ENCODE assay signal across 7 mouse cellular contexts in genomic region chr3:84220326-84220725, GRCm38 (mm10). TPM values are rescaled to one million over a fixed set of nuclear protein-coding genes. Genes with fewer than 3 reads are reported as not detected.
DNase-seq lines count a peak whose midpoint lies in the region; ATAC-seq lines count a peak whose summit lies in the region.

No protein-coding gene starts in this region.

- H3K9ac ChIP-seq in forebrain, embryonic 12.5 days: peak overlapping the region; percentile 76
- peak overlapping the region; percentile 70 for H3K9ac ChIP-seq in limb, embryonic 13.5 days
- no peak overlapping the region for H3K9ac ChIP-seq in stomach, embryonic 15.5 days

- H3K4me3 ChIP-seq in megakaryocyte, embryonic 14.5 days (replicated peaks): peak overlapping the region; percentile 40
- peak overlapping the region; percentile 57 for H3K4me3 ChIP-seq in forebrain, embryonic 12.5 days (replicated peaks)
- peak overlapping the region; percentile 52 for H3K4me3 ChIP-seq in limb, embryonic 13.5 days
- peak overlapping the region; percentile 35 for H3K4me3 ChIP-seq in stomach, embryonic 15.5 days (replicated peaks)

- H3K9me3 ChIP-seq in megakaryocyte, embryonic 14.5 days: no peaks in the 10 kb centered on the region
- no peaks in the 10 kb centered on the region for H3K9me3 ChIP-seq in forebrain, embryonic 12.5 days
- H3K9me3 ChIP-seq in limb, embryonic 13.5 days: no peaks in the 10 kb centered on the region
- no peaks in the 10 kb centered on the region for H3K9me3 ChIP-seq in stomach, embryonic 15.5 days

- no peak for DNase-seq in urinary bladder, adult 2 months (ENCODE audit: low spot score)
- no peak for DNase-seq in spleen, postnatal 14 days (ENCODE audit: low spot score in 2 of 2)

- peaks cover 11% of the 10 kb centered on the region for H3K4me1 ChIP-seq in megakaryocyte, embryonic 14.5 days
- peaks cover 55% of the 10 kb centered on the region for H3K4me1 ChIP-seq in forebrain, embryonic 12.5 days
- peaks cover 44% of the 10 kb centered on the region for H3K4me1 ChIP-seq in limb, embryonic 13.5 days
- H3K4me1 ChIP-seq in stomach, embryonic 15.5 days: peaks cover 3% of the 10 kb centered on the region; the same call in 1 of the 2 replicates

- no peaks in the 10 kb centered on the region for H3K36me3 ChIP-seq in megakaryocyte, embryonic 14.5 days (replicated peaks; ENCODE audit: low read length)
- no peaks in the 10 kb centered on the region for H3K36me3 ChIP-seq in forebrain, embryonic 12.5 days (replicated peaks)
- H3K36me3 ChIP-seq in limb, embryonic 13.5 days: no peaks in the 10 kb centered on the region
- no peaks in the 10 kb centered on the region for H3K36me3 ChIP-seq in stomach, embryonic 15.5 days

- peaks cover 64% of the 10 kb centered on the region for H3K27me3 ChIP-seq in megakaryocyte, embryonic 14.5 days (replicated peaks)
- no peaks in the 10 kb centered on the region for H3K27me3 ChIP-seq in forebrain, embryonic 12.5 days
- no peaks in the 10 kb centered on the region for H3K27me3 ChIP-seq in limb, embryonic 13.5 days
- no peaks in the 10 kb centered on the region for H3K27me3 ChIP-seq in stomach, embryonic 15.5 days (replicated peaks)

- H3K27ac ChIP-seq in forebrain, embryonic 12.5 days: peak overlapping the region; percentile 90
- no peak overlapping the region for H3K27ac ChIP-seq in limb, embryonic 13.5 days
- H3K27ac ChIP-seq in stomach, embryonic 15.5 days: peak overlapping the region; percentile 1; the same call in 1 of the 2 replicates

- no peak for ATAC-seq in megakaryocyte, adult 5-6 weeks (ENCODE audit: poor library complexity, severe bottlenecking)
- peak; percentile 39; the same call in 1 of the 2 replicates for ATAC-seq in forebrain, embryonic 12.5 days (ENCODE audit: low FRiP score)
- no peak for ATAC-seq in limb, embryonic 13.5 days (ENCODE audit: low FRiP score, low read depth)
- ATAC-seq in stomach, embryonic 15.5 days (ENCODE audit: insufficient read depth, low FRiP score, low read depth): no peak

- WGBS in forebrain, embryonic 12.5 days: under 1% methylated on average over 9 of the region's 9 CpGs
- WGBS in limb, embryonic 13.5 days: under 1% methylated on average over 9 of the region's 9 CpGs
- WGBS in stomach, embryonic 15.5 days: 3% methylated on average over 9 of the region's 9 CpGs

- H3K4me2 ChIP-seq in forebrain, embryonic 12.5 days: peak overlapping the region; percentile 73
- peak overlapping the region; percentile 89 for H3K4me2 ChIP-seq in limb, embryonic 13.5 days (replicated peaks)
- H3K4me2 ChIP-seq in stomach, embryonic 15.5 days: peak overlapping the region; percentile 60

RNA-seq across cellular contexts. Expression of gene Gm6525, which starts 46.4 kb away (rescaled TPM):
- polyA plus RNA-seq in megakaryocyte, embryonic 14.5 days (2012; ENCODE audit: insufficient read depth, low replicate concordance): not detected in 2 replicates
- total RNA-seq in megakaryocyte, adult 5-6 weeks (2015): 0.27 TPM in 1 of 2 replicates, not detected in the other
- total RNA-seq in megakaryocyte, adult 5-6 weeks (2017): not detected in 2 replicates
- polyA plus RNA-seq in forebrain, embryonic 12.5 days (2016; fragmentation: Nextera tagmentation; extraction: Ambion mirVana): 1.5 and 2.5 TPM in 2 replicates
- 1.3 and 1.5 TPM in 2 replicates for polyA plus RNA-seq in limb, embryonic 13.5 days (2015; fragmentation: Nextera tagmentation; extraction: Ambion mirVana)
- 0.81 and 1.2 TPM in 2 replicates for polyA plus RNA-seq in stomach, embryonic 15.5 days (2015; fragmentation: Nextera tagmentation; extraction: Ambion mirVana)
- polyA plus RNA-seq in urinary bladder, adult 2 months (2012; rRNA removed): not detected in 2 replicates
